Mouse (Mus musculus): Measurements from ENCODE around the gene Maml3.

- TF ChIP-seq CTCF (IDR thresholded peaks at IDR 0.05; ENCODE audit: low read depth): no peak
- TF ChIP-seq EP300 (optimal IDR thresholded peaks at IDR 0.05): no peak
Observed at GRCm38 (mm10) chr3:51778179-51778578, 326.7 kb downstream of the Maml3 start.

Measured in stomach, postnatal 0 days (tissue).